Mouse (Mus musculus): ENCODE results near the gene Gm45521.

Gene Gm45521

DNA sequence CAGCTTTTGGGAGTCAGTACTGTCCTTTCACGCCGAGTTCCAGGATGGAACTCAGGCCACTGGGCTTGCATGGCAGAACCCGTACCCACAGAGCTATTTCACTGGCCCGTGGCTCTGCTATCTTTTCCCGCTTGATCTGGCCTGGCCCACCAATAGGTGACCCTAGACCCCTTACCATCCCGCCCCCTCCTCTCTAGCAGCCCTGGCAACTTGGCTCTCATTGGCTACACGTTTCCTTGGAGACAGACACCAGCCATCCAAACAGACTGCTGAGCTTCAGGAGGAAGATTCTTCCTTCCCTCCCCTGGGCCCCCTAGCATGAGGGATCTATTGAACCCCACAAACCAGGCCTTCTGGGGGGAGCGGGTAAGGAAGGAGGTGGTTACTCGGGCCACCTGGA, at the start of gene Gm45521:
Gene Gm45521 (plus strand): TSS at position 240 of the 400 bp plus-strand sequence.
- DNase-seq (ENCODE audit: low read depth) = no peak

DNA sequence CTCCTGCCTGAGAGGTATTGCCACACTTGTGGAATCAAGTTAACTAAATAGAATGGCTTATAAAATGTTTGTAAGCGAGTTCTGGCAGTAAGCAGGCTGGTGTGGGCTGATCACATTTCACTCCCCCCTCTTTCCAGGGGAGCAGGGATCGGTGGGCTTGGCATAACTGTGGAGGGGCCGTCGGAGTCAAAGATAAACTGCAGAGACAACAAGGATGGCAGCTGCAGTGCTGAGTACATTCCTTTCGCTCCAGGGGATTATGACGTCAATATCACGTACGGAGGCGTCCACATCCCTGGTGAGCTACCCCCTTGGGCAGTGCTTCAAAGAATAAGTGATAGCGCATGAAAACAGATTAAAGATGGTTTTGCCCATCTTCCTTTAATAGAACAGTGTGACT, 47.6 kb upstream of the Gm45521 start:
- DNase-seq (ENCODE audit: low read depth) = no peak

DNA sequence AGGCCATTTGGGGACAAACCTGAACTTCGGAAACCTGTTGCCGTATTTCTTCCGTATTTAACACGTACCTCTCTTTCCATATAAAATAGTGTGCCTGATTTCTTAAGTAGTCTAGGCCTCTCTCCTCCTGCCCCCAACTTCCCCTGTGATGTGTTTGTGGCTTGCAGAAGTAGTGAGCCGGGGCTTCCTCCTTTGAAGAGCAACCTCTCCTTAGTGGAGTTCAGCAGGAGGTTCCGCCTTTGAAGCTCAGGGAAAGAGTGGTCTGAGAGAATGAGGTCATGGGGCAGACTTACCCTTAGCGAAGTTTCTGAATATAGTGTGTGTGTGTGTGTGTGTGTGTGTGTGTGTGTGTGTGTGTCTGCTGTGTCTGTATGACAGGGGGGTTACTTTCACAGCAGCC, 43.2 kb upstream of the Gm45521 start:
- peak; percentile 65 for DNase-seq (ENCODE audit: low read depth)

DNA sequence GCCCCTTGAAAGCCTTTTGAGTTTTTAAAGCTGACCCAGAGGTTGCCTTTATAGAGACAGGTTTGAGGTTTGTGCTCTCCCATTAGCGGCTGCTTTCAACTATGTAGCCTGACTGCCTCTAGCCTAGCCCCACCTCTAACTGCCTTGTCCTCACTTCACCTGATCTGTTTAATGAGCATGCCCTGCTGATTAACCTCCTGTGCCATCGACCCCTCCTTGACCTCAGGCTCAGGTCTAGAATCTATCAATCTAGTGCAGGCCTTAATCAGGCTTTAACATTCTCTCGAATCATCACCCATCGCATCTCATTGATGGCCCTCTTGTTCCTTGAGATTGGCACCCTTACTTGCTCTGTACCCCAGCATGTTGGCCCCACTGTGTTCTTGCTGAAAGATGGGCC, 42.6 kb upstream of the Gm45521 start:
- DNase-seq (ENCODE audit: low read depth) = no peak

GRCm38 (mm10) chr14:7918150-7918991, 38.7 kb upstream of the Gm45521 start:
- DNase-seq (ENCODE audit: low read depth) = no peak

DNA sequence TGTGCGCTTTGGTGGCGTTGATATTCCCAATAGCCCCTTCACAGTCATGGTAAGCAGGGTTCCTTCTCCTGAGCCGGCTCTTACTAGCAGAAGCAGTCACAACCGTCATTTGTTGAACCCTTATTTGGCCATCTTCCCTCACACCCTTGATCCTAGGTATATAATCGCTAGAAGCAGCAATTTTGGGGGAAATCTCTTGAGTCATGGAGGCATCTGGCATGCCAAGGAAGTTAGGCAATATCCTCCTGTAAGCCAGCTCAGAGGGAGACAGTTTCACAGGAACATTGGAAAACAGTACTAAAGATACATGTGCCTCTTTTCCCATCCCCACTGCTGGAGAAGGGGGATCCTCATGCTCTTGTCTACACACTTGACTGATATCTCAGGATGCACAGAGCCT, 37.8 kb upstream of the Gm45521 start:
- no peak for DNase-seq (ENCODE audit: low read depth)

DNA sequence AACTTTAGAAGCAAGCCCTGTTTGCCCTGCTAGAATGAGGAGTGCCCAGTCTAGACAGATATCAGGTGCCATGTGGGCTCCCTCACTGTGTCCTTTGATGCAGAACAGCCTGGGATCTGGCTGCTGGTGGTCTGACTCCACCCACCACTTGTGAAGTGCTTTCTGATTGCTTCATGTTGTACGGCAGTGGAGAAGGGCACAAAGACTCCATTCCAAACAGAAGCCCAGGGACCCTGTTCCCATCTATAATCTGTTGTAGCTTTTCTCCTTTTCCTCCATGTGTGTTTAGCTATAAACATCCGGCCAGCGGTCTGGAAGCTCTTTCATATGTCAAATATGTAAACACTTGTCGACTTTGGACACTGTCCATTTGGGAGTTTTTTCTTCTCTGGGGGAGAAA, 37.2 kb upstream of the Gm45521 start:
- no peak for DNase-seq (ENCODE audit: low read depth)

DNA sequence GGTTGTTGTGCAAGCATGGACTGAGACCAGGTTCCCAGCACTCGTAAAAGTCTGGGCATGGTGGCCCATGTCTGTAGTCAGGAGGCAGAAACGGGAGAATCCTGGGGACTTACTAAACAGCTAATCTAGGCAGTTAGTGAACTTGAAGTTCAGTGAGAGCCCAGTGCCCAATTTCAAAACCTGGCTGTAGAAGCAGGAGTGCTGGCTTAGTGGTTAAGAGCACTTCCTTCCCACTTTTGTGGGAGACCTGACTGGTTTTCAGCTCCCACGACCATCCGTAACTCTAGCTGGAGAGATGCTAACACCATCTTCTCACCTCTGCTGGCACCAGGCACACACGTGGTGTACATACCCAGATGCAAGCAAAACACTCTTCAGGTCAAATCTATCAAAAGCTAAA, 35.6 kb upstream of the Gm45521 start:
- no peak for DNase-seq (ENCODE audit: low read depth)

GRCm38 (mm10) chr14:7923635-7924034, 33.5 kb upstream of the Gm45521 start:
- no peak for DNase-seq (ENCODE audit: low read depth)

GRCm38 (mm10) chr14:7928362-7928761, 28.7 kb upstream of the Gm45521 start:
- no peak for DNase-seq (ENCODE audit: low read depth)

GRCm38 (mm10) chr14:7929029-7929428, 28.1 kb upstream of the Gm45521 start:
- peak; percentile 42 for DNase-seq (ENCODE audit: low read depth)

GRCm38 (mm10) chr14:7932151-7932550, 24.9 kb upstream of the Gm45521 start:
- no peak for DNase-seq (ENCODE audit: low read depth)

- no peak for DNase-seq (ENCODE audit: low read depth)
Measured at GRCm38 (mm10) chr14:7934166-7934565, 22.9 kb upstream of the Gm45521 start.

DNA sequence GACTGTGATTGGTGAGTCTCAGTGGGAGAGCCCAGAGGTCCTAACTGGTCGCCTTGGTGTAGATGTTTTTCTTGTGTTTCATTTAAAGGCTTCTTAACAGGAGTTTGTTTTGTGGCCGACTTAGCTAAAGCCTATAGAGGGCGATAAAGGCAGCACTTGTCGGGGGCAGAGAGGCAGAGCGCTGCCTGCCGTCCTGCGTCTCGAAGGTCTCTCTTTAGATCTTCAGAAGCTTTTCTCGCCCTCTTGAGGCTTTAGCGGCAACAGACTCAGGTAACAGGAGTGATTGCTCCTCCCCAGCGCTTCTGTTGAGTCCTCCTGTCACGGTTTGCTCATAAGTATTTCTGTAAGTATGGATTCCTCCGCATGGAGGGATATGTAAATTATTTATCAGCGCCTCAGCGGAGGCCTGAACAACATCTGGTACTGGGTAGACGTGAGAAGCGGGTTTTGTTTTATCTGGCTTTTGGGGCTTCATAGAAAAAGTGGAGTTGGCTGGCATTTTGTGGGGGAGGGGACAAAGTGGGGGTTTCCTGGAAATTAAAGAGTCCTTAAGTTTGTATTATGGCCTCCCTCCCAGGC, 19.9 kb upstream of the Gm45521 start:
- DNase-seq (ENCODE audit: low read depth) = no peak

DNA sequence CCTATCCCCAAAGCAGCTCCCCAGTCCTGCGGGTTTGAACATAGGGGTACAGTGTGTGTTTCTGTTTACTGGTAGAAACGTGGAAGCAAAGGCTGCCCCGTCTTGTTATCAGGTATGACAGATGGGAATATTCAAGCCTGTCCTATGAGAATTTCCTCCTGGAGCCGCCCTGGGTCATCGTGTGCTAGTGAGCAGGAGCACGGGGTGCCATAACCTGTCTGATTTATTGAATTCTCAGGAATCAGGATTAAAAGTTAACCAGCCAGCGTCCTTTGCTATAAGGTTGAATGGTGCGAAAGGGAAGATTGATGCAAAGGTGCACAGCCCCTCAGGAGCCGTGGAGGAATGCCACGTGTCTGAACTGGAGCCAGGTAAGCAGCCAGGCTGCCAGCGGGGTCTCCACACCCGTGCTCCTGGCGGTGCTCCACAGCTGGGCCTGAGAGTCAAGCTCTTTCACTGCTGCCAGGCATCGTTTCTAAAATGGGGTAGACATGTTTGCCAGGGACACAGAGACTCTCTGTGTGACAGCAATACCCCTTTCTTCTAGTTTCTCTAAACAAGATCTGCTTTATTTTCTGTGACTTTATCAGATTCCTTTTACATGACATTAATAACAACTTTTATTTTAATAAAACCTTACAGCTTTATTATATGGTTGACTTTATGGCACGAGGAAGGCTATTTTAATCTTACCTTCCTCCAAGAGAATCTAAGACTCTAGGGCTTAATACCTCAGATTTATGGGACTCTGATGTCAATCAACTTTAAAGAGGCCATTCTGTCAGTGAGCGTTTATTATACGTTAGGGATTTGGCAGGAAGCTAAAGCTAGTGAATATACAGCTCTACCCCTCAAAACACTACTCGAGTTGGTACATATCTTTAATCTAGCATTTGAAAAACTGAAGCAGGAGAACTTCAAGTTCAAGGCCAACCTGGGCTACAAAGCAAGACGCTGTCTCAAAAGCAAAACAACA, 18.0 kb upstream of the Gm45521 start:
- no peak for DNase-seq (ENCODE audit: low read depth)

DNA sequence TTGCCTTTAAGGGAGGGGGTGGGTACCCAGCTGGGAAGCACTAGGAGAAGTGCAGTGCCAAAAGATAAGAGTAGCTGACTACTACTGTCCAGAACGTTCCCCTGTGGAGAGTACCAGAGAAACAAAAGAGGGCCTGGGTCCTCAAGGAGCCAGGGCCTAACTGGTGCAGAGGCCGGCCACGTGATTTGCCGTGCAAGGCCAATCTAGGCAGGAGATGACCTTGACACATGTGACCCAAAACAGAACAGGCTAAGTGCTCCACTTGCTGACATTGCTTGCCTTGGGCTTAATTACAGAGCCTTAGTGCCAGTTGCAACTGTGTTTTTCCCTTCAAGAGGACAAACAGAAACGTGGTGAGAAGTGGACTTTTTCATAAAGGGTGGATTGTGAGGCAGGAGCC, 15.7 kb upstream of the Gm45521 start:
- DNase-seq (ENCODE audit: low read depth) = no peak

DNA sequence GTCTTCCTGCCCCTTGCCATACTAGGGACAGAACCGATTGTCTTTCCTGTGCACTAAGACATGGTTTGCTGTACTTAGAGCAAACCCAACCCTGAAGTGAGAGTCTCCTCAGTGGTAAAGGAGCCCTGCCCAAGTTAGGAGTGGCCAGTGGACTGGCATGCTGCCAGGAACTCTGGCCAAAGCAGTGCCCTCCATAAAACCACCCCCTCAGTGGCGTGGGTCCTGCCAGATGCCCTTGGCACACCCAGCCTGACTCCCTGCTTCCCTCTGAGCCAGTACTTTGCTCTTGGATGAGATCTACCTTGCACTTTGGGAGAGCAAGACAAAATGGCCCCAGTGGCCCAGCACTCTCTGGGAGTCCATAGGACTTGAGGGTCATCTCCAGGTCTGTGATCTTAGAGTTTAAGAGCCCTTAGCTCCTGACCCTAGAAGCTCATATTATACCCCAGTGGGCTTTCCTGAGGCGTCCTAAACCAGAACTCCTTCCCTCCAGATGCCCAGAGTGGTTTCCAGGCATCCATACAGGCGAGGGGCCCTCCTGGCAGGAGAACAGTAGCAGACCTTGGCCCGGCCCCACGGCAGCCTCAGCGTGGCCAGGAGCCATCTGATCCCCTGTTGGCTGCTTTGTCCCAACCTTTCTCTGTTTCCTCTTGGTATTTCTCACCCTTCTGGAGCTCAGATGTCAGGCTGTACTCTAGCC, 13.8 kb upstream of the Gm45521 start:
- no peak for DNase-seq (ENCODE audit: low read depth)

- DNase-seq (ENCODE audit: low read depth) = no peak
Measured at GRCm38 (mm10) chr14:7943801-7944135, 13.3 kb upstream of the Gm45521 start.

DNA sequence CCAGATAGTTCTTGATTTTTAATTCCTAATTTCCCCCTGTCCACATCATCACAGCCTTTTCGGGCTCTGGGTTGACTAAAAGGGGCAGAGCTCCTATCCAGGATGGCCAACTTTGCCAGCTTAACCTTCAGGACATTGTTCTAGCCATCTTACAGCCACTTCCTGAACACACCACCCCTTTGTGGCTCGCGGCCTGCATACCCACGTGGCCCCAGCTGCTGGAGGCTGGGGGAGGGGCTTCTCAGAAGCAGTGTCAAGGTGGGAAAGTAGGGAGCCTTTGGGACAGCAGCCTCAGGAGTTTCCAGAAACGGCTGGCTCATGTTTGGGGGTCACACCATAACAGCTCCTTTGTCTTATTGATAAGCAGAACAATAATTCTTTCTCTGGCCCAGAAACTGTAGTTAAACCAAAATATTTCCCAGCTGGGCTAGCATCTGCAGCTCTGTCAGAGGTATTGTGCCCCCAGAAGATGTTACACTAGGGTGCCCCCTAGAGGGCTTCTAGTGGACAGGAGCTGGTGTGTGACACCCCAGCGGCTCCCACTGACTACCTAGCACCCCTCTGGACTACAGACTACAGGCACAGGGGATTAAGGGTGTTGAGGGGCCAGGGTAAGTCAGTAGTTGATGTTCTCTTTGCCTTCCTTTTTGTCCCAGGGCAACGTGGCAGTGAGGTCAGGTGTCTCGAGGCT, 12.6 kb upstream of the Gm45521 start:
- DNase-seq (ENCODE audit: low read depth) = peak; percentile 45

DNA sequence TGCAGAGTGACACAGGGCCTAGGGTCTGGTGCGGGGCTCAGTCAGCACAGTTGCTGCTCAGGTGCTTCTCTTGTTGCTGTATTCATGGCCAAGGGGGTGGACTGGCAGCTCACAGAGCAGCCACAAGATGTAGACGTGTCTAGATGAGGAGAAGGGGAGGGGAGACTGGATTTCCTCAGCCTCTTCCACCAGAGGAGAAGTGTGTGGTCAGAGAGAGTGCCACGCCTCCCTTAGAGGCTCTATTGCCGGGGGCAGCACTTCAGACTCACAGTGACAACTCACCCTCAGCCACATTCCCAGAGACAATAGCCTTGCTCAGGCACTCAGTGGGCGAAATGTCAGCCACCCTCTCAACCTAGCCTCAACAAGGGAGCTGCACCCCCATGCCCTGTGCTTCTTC, 11.8 kb upstream of the Gm45521 start:
- no peak for DNase-seq (ENCODE audit: low read depth)

GRCm38 (mm10) chr14:7951234-7951633, 5.9 kb upstream of the Gm45521 start:
- no peak for DNase-seq (ENCODE audit: low read depth)
